Mouse (Mus musculus) liver, adult (tissue): ENCODE data around the gene Maml2.
A peak's percentile ranks its signal among the peaks of the same experiment; 100 is the strongest.

ENCODE experiments used
- GATA4 ChIP-seq: IDR thresholded peaks from 2 replicates; pipeline ENCODE4 v1.6.1; 2014; ENCODE audit warnings: mild to moderate bottlenecking, low read length; ENCODE audit not compliant: insufficient replicate concordance

Maml2 gene

DNA sequence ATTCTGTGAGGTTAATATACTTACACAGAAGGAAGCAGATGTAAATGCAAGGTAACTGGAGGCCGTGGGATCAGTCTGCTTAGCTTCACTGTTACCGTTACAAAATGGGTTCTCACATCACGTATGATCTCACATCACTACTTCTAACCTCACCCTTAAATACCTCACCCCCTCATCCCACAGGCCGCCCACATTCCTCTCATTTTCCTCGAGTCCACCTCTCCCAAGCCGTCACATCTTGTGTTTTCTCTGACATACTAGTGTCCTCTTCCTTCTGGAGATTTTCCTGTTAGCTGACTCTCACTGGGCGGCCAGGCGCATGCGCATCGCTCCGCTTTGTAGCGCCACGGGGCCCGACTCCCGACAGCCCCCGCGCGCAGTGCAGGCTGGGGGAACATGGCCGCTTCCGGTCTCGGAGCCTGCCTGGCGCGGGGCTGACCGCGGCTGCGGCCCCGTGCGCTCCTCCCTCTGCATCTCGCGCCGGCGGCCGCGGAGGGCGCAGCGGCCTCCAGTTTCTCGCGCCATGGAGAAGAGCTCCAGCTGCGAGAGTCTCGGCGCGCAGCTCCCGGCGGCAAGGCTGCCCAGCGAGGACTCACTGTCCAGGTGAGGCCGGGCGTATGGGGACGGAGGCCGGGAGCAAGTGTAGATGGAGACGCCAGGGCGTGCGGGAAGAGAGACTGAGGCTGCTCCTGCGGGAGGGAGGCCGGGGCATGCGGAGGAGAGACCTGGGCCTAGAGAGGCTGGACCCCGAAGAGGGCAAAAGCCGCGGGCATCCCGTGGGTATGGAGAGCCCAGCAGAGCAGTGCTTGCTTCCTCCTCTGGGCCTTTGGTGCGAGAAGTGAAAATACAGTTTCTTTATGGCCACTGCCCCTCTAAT, 451.3 kb downstream of the Maml2 start:
- peak; percentile 74; the same call in 1 of the 2 replicates for TF ChIP-seq GATA4

DNA sequence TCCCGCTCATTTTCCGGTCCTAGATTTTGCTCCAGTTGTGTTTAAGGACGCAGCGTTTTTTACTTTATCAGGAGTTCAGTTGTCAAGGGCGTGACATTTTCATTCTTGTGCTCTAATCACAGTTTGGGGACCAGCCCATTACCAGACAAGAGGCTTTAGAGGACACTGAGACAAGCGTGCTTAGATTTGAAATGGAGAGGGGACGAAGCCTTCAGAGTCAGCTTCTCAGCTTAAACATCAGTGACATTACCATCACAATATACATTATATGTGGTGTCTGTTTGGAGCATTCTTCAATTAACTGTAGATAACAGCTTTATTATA, 451.9 kb downstream of the Maml2 start:
- no peak for TF ChIP-seq GATA4

DNA sequence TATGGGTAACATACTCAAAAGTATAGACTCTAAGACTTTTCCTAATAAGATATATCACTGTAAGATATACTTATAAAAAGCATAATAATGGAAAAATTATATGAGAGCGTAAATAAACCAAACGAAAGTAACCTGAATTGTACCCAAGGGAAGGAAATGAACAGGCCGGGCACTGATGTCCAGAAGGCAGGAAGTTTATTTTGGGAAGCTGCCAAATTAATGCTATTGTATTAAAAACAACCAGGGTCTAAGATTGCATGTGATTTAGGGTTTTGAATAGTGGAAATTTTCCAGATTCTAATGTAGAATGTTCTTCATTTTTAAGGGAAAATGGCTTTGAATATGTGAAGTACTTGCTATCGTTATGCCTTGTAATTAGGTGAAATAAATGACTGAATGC, 454.8 kb downstream of the Maml2 start:
- no peak for TF ChIP-seq GATA4
